Mouse (Mus musculus): ENCODE results near the gene Phldb1.

- TF ChIP-seq POLR2A (IDR thresholded peaks at IDR 0.05; ENCODE audit: low read depth, low read length) = no peak
- TF ChIP-seq CTCF (IDR thresholded peaks at IDR 0.05; ENCODE audit: extremely low read depth, insufficient read depth, insufficient read length, insufficient replicate concordance) = no peak
Observed at GRCm38 (mm10) chr9:44647656-44648055, 87.3 kb downstream of the Phldb1 start.
